Mouse (Mus musculus) small intestine, adult 2 months (tissue): Measurements from ENCODE around the gene Igsf3. TPM values are rescaled to one million over a fixed set of nuclear protein-coding genes. Genes with fewer than 3 reads are reported as not detected.

Experiments used
- H3K27ac ChIP-seq: fragments of 200-500 bp; 2 replicates; pipeline ENCODE4 v1.5.1; 2012; ENCODE audit warnings: low read depth, low read length, control low read depth, inconsistent platforms; ENCODE audit not compliant: insufficient read depth
- H3K27me3 ChIP-seq: fragments of 200-500 bp; 2 replicates; pipeline ENCODE4 v1.6.1; 2012; ENCODE audit warnings: mild to moderate bottlenecking, moderate library complexity, low read length, inconsistent platforms; ENCODE audit not compliant: control insufficient read depth, insufficient read depth
- H3K36me3 ChIP-seq: fragments of 200-500 bp; 2 replicates; pipeline ENCODE4 v1.6.1; 2012; ENCODE audit warnings: mild to moderate bottlenecking, low read length, control low read depth, inconsistent platforms; ENCODE audit not compliant: control insufficient read depth, insufficient read depth
- H3K4me1 ChIP-seq: fragments of 200-500 bp; 2 replicates; pipeline ENCODE4 v1.6.1; 2012; ENCODE audit warnings: low read length, inconsistent platforms, mixed read lengths; ENCODE audit not compliant: control insufficient read depth, insufficient read depth, insufficient read length
- H3K4me3 ChIP-seq: fragments of 200-500 bp; 2 replicates; pipeline ENCODE4 v1.5.1; 2012; ENCODE audit warnings: low read depth, mild to moderate bottlenecking, control low read depth, inconsistent platforms, low read length, moderate library complexity
- CTCF ChIP-seq: fragments of 200-500 bp; IDR thresholded peaks from 2 replicates; pipeline ENCODE4 v1.5.1; 2012; ENCODE audit warnings: low read depth, mild to moderate bottlenecking, control low read depth, inconsistent platforms, low read length, moderate library complexity, mixed read lengths; ENCODE audit not compliant: insufficient replicate concordance, insufficient read length; ENCODE audit errors: extremely low read depth
- POLR2A ChIP-seq: fragments of 200-500 bp; IDR thresholded peaks from 2 replicates; pipeline ENCODE4 v1.6.1; 2012; ENCODE audit warnings: low read depth, mild to moderate bottlenecking, control low read depth, inconsistent platforms, low read length, moderate library complexity
- WGBS: fragments of 180-500 bp; shearing (Covaris S2); methylation state at CpG from one replicate; pipeline ENCODE4 v1.1.7; 2018; 5-methylcytosine and 5-hydroxymethylcytosine counted together
- polyA plus RNA-seq: library from polyadenylated mRNA; depleted of rRNA; stranded (reverse); fragments of >200 nt; gene quantifications from 2 replicates; pipeline ENCODE4 v1.2.3, GENCODE M21; 2012

Gene Igsf3
- polyA plus RNA-seq, 1 experiment = 17.0 TPM

GRCm38 (mm10) chr3:101405495-101405894, 28.6 kb downstream of the Igsf3 start:
- Histone ChIP-seq H3K27ac (no peak overlapping the region), H3K4me1 (peaks cover 8% of the 10 kb centered on the region), H3K27me3 (no peaks in the 10 kb centered on the region), H3K36me3 (no peaks in the 10 kb centered on the region), H3K4me3 (no peak overlapping the region)
- TF ChIP-seq POLR2A = no peak
- TF ChIP-seq CTCF = no peak
- 70% methylated on average over 10 of the region's 10 CpGs for WGBS

DNA sequence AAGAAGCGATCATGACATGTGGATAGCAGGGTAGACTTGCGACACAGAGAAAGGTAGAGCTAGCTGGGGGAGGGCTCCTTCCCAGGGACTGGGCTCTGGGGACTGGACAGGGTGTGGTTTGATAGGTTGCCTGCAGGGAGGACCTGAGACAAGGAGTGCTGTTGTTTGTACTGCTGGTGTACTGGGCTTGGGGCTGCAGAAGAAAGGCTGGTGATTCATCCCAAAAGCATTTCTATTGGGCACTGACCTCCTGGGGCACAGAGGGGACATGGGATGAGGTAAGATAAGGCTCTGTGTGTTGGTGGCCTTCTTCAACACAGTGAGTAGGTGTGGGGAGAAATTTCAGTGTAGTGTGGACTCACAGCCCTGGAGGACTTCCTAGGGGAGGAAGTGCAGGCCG, 29.2 kb downstream of the Igsf3 start:
- H3K36me3 ChIP-seq = no peaks in the 10 kb centered on the region
- H3K27ac ChIP-seq = no peak overlapping the region
- H3K27me3 ChIP-seq = no peaks in the 10 kb centered on the region
- H3K4me3 ChIP-seq = no peak overlapping the region
- peaks cover 11% of the 10 kb centered on the region for H3K4me1 ChIP-seq
- no peak for TF ChIP-seq POLR2A
- no peak for TF ChIP-seq CTCF
- WGBS = 52% methylated on average over 3 of the region's 3 CpGs

GRCm38 (mm10) chr3:101407568-101407967, 30.7 kb downstream of the Igsf3 start:
- TF ChIP-seq CTCF (no peak), POLR2A (no peak)
- 68% methylated on average over 8 of the region's 8 CpGs for WGBS
- no peak overlapping the region for H3K27ac ChIP-seq
- H3K27me3 ChIP-seq = no peaks in the 10 kb centered on the region
- no peak overlapping the region for H3K4me3 ChIP-seq
- H3K36me3 ChIP-seq = no peaks in the 10 kb centered on the region
- H3K4me1 ChIP-seq = peaks cover 16% of the 10 kb centered on the region

- TF ChIP-seq CTCF (no peak), POLR2A (no peak)
- H3K4me3 ChIP-seq = no peak overlapping the region
- H3K27me3 ChIP-seq = no peaks in the 10 kb centered on the region
- no peak overlapping the region for H3K27ac ChIP-seq
- peaks cover 16% of the 10 kb centered on the region for H3K4me1 ChIP-seq
- 73% methylated on average over 20 of the region's 20 CpGs for WGBS
- H3K36me3 ChIP-seq = no peaks in the 10 kb centered on the region
Measured at GRCm38 (mm10) chr3:101408953-101409750, 32.3 kb downstream of the Igsf3 start.

DNA sequence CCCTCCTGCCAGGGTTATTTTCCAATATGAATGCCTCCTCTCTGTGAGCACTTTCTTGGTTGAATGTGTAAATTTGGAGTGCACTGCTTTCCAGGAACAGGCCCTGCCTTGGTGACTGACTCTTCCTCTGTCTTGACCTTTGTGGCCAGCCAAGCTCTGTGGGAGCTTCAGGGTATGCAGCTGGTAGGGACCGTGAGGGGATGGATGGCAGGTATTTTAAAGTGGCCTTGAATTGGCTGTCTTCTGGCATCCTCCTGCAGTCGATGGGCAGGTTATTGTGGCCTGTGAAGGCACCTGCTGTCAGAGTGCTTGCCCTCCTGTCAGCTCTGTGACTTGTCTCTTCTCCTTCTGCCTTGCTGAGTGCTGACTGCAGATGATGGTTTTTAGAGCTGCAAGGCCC, 33.3 kb downstream of the Igsf3 start:
- Histone ChIP-seq H3K4me1 (peaks cover 16% of the 10 kb centered on the region), H3K27ac (no peak overlapping the region), H3K27me3 (no peaks in the 10 kb centered on the region), H3K4me3 (no peak overlapping the region), H3K36me3 (no peaks in the 10 kb centered on the region)
- 55% methylated on average over 2 of the region's 2 CpGs for WGBS
- TF ChIP-seq CTCF (no peak), POLR2A (no peak)

- no peak for TF ChIP-seq CTCF
- no peak for TF ChIP-seq POLR2A
- Histone ChIP-seq H3K4me3 (no peak overlapping the region), H3K4me1 (peaks cover 13% of the 10 kb centered on the region), H3K36me3 (no peaks in the 10 kb centered on the region), H3K27me3 (no peaks in the 10 kb centered on the region), H3K27ac (no peak overlapping the region)
- 41% methylated on average over 3 of the region's 3 CpGs for WGBS
Measured at GRCm38 (mm10) chr3:101410745-101411144, 33.9 kb downstream of the Igsf3 start.

- Histone ChIP-seq H3K4me3 (no peak overlapping the region), H3K36me3 (no peaks in the 10 kb centered on the region), H3K4me1 (peaks cover 10% of the 10 kb centered on the region), H3K27me3 (no peaks in the 10 kb centered on the region), H3K27ac (no peak overlapping the region)
- 84% methylated on average over 3 of the region's 3 CpGs for whole genome bisulfite sequencing
- TF ChIP-seq POLR2A = no peak
- TF ChIP-seq CTCF = no peak
Measured at GRCm38 (mm10) chr3:101411626-101412025, 34.7 kb downstream of the Igsf3 start.
